Mouse (Mus musculus): ENCODE data around the gene Taf13.

- TF ChIP-seq CTCF (IDR thresholded peaks at IDR 0.05; ENCODE audit: control insufficient read depth, insufficient read depth, insufficient read length), result no peak
- TF ChIP-seq MAX (IDR thresholded peaks at IDR 0.05), result no peak
These were observed 13.6 kb upstream of the Taf13 start for GRCm38 (mm10) chr3:108557888-108558287.

All from C2C12 (cell line).